Mouse (Mus musculus) stomach, adult 2 months (tissue): ENCODE measurements around the gene Atp11c. TPM values are rescaled to one million over a fixed set of nuclear protein-coding genes. Genes with fewer than 3 reads are reported as not detected.

Experiments used
- polyA plus RNA-seq: library from polyadenylated mRNA; depleted of rRNA; stranded (reverse); fragments of >200 nt; gene quantifications from 2 replicates; pipeline ENCODE4 v1.2.3, GENCODE M21; 2012; rRNA removed

Atp11c gene
- polyA plus RNA-seq = 0.32 and 0.34 TPM in 2 replicates

GRCm38 (mm10) chrX:60592598-60592997 lies at the start of gene Atp11c:
Gene Atp11c, minus strand, starts transcription at chrX:60592698.

GRCm38 (mm10) chrX:60539149-60539548 lies 53.3 kb downstream of the Atp11c start, which contains the start of gene Gm7073:
Gene Gm7073, minus strand, starts transcription at chrX:60539249.

GRCm38 (mm10) chrX:60178744-60179458 lies 413.6 kb downstream of the Atp11c start, which contains the start of gene Mcf2:
Gene Mcf2, minus strand, starts transcription at chrX:60179089.

Other genes starting within 250 kb of the Atp11c start
- gene Gm7073, start 53.4 kb downstream of the Atp11c start, polyA plus RNA-seq = not detected in 2 replicates